Mouse (Mus musculus): ENCODE data around the gene Klhl21. TPM values are rescaled to one million over a fixed set of nuclear protein-coding genes. Genes with fewer than 3 reads are reported as not detected.

Gene Klhl21
- polyA plus RNA-seq, 1 experiment from 2014 or later = 4.7 TPM

Other genes with a start within 250 kb of the Klhl21 start
- 139 and 153 TPM in 2 replicates for gene Camta1, start 146.9 kb upstream of the Klhl21 start, polyA plus RNA-seq (2015; fragmentation: Nextera tagmentation; extraction: Ambion mirVana)
- 78.4 and 86.9 TPM in 2 replicates for gene Dnajc11, start 75.1 kb upstream of the Klhl21 start, polyA plus RNA-seq (2015; fragmentation: Nextera tagmentation; extraction: Ambion mirVana)
- 35.4 and 35.7 TPM in 2 replicates for gene Thap3, start 19.8 kb upstream of the Klhl21 start, polyA plus RNA-seq (2015; fragmentation: Nextera tagmentation; extraction: Ambion mirVana)
- gene Phf13, start 12.5 kb upstream of the Klhl21 start, polyA plus RNA-seq (2015; fragmentation: Nextera tagmentation; extraction: Ambion mirVana) = 21.3 and 24.8 TPM in 2 replicates
- 18.1 and 20.9 TPM in 2 replicates for gene Zbtb48, start 18.9 kb downstream of the Klhl21 start, polyA plus RNA-seq (2015; fragmentation: Nextera tagmentation; extraction: Ambion mirVana)
- 1.9 and 2.0 TPM in 2 replicates for gene Tas1r1, start 29.8 kb downstream of the Klhl21 start, polyA plus RNA-seq (2015; fragmentation: Nextera tagmentation; extraction: Ambion mirVana)
- gene Nol9, start 30.5 kb downstream of the Klhl21 start, polyA plus RNA-seq (2015; fragmentation: Nextera tagmentation; extraction: Ambion mirVana) = 18.7 and 23.0 TPM in 2 replicates
- 13.8 and 16.4 TPM in 2 replicates for gene Plekhg5, start 63.7 kb downstream of the Klhl21 start, polyA plus RNA-seq (2015; fragmentation: Nextera tagmentation; extraction: Ambion mirVana)
- gene Tnfrsf25, start 107.1 kb downstream of the Klhl21 start, polyA plus RNA-seq (2015; fragmentation: Nextera tagmentation; extraction: Ambion mirVana) = 0.80 and 1.1 TPM in 2 replicates
- gene Espn, start 143.6 kb downstream of the Klhl21 start, polyA plus RNA-seq (2015; fragmentation: Nextera tagmentation; extraction: Ambion mirVana) = 0.34 and 0.46 TPM in 2 replicates
- not detected in 2 replicates for gene Hes2, start 150.1 kb downstream of the Klhl21 start, polyA plus RNA-seq (2015; fragmentation: Nextera tagmentation; extraction: Ambion mirVana)
- 478 and 542 TPM in 2 replicates for gene Acot7, start 169.3 kb downstream of the Klhl21 start, polyA plus RNA-seq (2015; fragmentation: Nextera tagmentation; extraction: Ambion mirVana)